Mouse (Mus musculus): ENCODE results near the gene Pagr1a.

Pagr1a gene

DNA sequence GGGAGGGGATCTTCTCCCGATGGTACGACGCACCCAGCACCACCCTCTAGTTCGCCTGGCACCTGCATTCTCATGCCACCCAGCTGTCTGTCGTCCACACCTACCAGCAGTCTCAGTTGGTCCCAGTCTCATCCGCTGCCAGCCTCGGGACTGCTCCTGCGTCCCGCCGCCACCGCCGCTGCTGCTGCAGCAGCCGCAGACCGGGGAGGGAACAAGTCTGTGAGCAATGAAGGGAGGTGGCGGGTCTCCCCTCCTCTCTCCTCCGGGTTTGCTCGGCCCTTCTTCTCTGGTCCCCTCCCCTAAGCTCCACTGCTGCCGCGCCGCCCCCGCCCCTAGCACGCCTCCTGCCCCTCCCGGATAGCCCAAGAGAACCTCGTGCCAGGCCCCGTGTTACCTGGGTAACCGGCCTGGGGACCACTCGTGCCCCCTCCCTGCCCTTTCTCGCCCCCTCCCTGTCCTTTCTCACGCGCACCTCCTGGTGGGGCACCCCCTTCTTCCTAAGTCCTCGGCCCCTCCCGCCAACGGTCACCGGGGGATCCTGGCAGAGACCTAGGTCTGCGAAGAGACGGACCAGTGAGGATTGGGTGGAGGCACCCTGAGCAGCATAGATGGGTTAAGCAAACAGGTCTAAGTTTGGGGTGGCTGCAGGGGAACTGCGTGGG, 3.9 kb upstream of the Pagr1a start, which contains the start of the genes Gm42742 and Prrt2:
Gm42742 (minus strand) TSS at position 197 of the 662 bp plus-strand sequence.
Prrt2 (minus strand) TSS at position 311 of the 662 bp plus-strand sequence.
- no peak for DNase-seq (ENCODE audit: low read depth, low spot score)

DNA sequence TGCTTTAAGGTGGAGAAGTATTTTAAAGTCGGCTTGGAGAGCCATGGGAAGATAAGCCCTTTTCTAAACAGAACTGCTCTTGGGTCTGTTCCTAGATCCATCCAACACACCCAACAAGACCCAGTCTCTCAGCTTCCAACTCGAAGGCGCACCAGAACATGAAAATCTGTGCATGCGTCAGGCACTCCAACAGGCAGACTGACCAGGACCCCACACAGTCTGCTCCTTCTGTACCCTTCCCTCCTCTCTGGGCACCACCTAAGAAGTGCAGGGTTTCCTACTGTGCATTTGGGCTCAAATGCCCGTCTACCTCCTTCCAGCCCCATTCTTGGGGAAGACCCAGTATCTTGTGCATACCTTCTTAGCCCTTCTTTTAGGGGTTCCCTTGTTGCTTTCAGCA, 3.3 kb upstream of the Pagr1a start:
- DNase-seq (ENCODE audit: low read depth, low spot score): no peak

DNA sequence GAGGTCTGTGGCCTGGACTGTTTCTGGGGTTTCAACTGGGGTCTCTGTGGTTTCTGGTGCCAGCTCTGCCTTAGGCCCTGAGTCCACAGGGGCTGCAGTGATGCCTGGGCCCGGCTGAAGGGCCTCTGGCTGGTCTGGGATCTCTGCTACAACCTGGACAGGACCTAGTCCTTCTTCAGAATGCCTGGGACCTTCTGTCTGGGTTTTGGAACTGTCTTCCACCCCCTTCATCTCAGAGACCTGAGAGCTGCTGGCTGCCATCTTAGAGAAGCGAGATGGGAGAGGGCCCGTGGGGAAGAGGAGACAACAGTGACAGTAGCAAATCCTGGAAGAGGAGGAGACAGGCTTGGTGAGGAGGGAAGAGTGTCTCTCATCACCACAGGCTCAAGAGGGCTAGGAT, 2.9 kb upstream of the Pagr1a start:
- no peak for DNase-seq (ENCODE audit: low read depth, low spot score)

GRCm38 (mm10) chr7:127019306-127019960, 2.3 kb upstream of the Pagr1a start:
- DNase-seq (ENCODE audit: low read depth, low spot score): no peak

GRCm38 (mm10) chr7:127018416-127019305, 1.5 kb upstream of the Pagr1a start:
- no peak for DNase-seq (ENCODE audit: low read depth, low spot score)

- no peak for DNase-seq (ENCODE audit: low read depth, low spot score)
These were observed 796 bp upstream of the Pagr1a start for GRCm38 (mm10) chr7:127017950-127018345.

- DNase-seq (ENCODE audit: low read depth, low spot score): no peak
These were observed 640 bp downstream of the Pagr1a start for GRCm38 (mm10) chr7:127016486-127016938.

DNA sequence TGATC, 869 bp downstream of the Pagr1a start, which contains the start of gene Pagr1b:
Pagr1b (minus strand) TSS at position 4 of the 5 bp plus-strand sequence.
- DNase-seq (ENCODE audit: low read depth, low spot score): no peak

- DNase-seq (ENCODE audit: low read depth, low spot score): no peak
These were observed 1.1 kb downstream of the Pagr1a start for GRCm38 (mm10) chr7:127016081-127016480.

DNA sequence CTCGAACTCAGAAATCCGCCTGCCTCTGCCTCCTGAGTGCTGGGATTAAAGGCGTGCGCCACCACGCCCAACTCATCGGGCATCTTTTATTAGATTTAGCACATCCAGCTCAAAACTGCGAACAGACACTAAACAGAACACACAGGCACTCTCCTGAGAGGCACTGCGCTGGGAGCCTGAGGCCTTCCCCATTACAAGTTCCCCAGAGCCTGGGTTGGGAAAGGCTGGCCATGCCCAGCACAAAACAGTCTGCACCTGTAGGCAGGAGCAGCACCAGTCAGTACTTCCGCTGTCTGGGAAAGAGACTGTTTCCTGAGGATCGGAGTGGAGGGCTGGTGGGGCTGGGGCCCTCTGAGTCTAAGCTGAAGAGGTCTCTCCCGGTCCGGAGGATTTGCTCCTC, 2.2 kb downstream of the Pagr1a start:
- no peak for DNase-seq (ENCODE audit: low read depth, low spot score)

DNA sequence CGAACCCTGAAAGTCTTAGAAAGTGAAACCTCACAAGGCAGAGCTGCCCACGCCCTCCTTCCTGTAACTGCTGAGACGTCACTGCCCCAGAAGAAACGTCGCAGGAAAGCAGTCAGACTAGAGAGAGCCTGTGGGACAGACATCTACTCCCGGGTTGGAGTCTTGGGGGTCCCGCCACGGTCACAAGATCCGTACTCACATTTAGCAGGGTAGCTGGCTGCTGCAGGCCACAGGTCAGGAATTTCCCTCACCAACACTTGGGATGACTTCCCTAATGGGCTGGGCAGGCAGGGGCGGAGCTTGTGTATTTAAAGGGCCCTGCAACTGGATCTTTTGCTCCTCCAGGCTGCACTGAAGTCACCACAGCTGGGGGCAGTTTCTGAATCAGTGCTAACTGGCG, 2.8 kb downstream of the Pagr1a start, which contains the start of gene Mvp:
Mvp (minus strand) TSS at position 302 of the 400 bp plus-strand sequence.
- no peak for DNase-seq (ENCODE audit: low read depth, low spot score)

DNA sequence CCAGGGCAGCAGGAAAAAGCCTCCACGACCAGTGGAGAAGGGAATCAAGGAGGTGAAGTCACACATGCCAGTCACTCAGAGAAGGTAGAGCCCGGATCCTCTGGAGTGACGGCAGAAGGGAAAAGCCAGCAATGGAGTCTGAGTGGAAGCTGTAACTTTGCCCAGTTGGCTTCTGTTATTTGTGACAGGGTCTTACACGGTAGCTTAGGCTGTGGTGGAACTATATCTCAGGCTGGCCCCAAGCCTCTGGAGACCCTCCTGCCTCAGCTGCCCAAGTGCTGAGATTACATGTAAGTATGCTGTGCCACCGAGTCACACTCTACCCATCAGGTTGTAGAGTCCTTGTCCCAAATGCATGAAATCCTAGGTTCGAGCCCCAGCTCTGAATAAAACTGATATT, 3.8 kb downstream of the Pagr1a start:
- no peak for DNase-seq (ENCODE audit: low read depth, low spot score)

DNA sequence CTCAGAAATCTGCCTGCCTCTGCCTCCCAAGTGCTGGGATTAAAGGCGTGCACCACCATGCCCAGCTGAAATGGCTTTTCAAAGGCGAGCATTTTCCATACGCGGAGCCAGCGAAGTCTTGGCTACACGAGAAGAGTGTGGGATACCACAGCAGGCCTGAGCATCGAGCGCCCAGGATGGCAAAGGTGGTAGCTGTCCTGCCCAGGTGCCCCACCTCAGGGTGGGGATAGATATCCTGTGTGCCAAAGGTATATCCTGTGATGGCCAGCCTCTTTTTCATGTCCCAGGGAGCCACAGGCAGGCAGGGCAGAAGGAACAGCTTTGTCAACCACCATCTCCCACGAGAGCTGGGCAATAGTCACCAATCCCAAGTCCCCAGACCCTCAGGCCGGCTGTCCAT, 4.3 kb downstream of the Pagr1a start:
- no peak for DNase-seq (ENCODE audit: low read depth, low spot score)

- no peak for DNase-seq (ENCODE audit: low read depth, low spot score)
These were observed 4.8 kb downstream of the Pagr1a start for GRCm38 (mm10) chr7:127012374-127012773.

DNA sequence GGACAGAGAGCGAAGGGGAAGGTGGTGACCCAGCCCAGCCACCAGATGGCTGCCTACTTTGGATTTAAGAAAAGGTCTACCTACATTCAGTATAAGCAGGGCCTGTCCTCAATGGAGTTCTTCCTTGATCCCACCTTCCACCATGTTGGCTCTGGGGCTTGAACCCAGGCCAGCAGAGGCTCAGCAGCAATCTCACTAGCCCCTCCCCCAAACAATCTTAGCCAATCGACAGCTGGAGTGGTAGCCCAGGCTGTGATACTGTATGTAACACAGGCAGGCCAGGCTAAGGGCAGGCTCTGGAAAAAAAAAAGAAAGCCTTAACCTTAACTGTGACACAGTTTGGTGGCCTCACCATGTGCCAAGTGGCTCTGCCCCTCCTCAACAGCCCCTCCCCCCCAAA, 5.4 kb downstream of the Pagr1a start:
- DNase-seq (ENCODE audit: low read depth, low spot score): no peak

GRCm38 (mm10) chr7:127011051-127011450, 6.1 kb downstream of the Pagr1a start:
- no peak for DNase-seq (ENCODE audit: low read depth, low spot score)

- no peak for DNase-seq (ENCODE audit: low read depth, low spot score)
These were observed 7.7 kb downstream of the Pagr1a start for GRCm38 (mm10) chr7:127009307-127010085.

GRCm38 (mm10) chr7:127008239-127009019, 8.7 kb downstream of the Pagr1a start:
- no peak for DNase-seq (ENCODE audit: low read depth, low spot score)

GRCm38 (mm10) chr7:127007313-127008024, 9.7 kb downstream of the Pagr1a start:
- DNase-seq (ENCODE audit: low read depth, low spot score): no peak

- no peak for DNase-seq (ENCODE audit: low read depth, low spot score)
These were observed 12.9 kb downstream of the Pagr1a start for GRCm38 (mm10) chr7:127004122-127004875.
